Mouse (Mus musculus): ENCODE measurements around the gene Dpyd. TPM values are rescaled to one million over a fixed set of nuclear protein-coding genes. Genes with fewer than 3 reads are reported as not detected.

Dpyd gene
- polyA plus RNA-seq, 1 experiment from 2014 or later, result 4.7 TPM

DNA sequence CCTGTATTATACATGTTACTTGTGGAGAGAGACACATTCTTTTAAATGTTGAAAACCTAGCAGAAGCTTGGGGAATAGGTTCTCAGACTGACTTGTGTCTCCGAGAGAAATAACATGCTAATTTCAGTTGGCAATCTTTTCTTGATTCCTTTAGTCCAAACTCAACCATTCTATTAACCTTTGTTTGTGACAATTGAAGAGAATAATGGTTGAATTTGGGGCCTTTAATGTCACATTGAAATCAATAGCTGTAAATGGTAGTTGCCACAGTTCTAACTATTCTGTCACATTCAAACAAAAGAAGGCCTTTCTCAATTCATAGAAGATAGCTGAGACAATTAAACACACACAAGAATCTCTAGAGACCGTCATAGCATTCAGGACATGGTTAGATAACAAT is 606.2 kb downstream of the Dpyd start:
- Histone ChIP-seq H3K27me3 (ENCODE audit: control insufficient read depth, insufficient read depth, low read length) (no peaks in the 10 kb centered on the region), H3K9me3 (ENCODE audit: control insufficient read depth, low read length) (no peaks in the 10 kb centered on the region), H3K9ac (ENCODE audit: low read length) (no peak overlapping the region), H3K36me3 (ENCODE audit: control insufficient read depth, insufficient read depth, low read length) (no peaks in the 10 kb centered on the region), H3K4me2 (ENCODE audit: low read depth) (no peak overlapping the region), H3K27ac (ENCODE audit: low read depth, low read length) (no peak overlapping the region), H3K4me1 (ENCODE audit: control insufficient read depth, insufficient read depth, low read length) (no peaks in the 10 kb centered on the region), H3K4me3 (ENCODE audit: low read depth, low read length) (no peak overlapping the region)
- 26% methylated on average over 2 of the region's 2 CpGs for WGBS
- DNase-seq (ENCODE audit: low spot score) (no peak), ATAC-seq (ENCODE audit: insufficient read depth, low FRiP score, low TSS enrichment) (no peak)

GRCm38 (mm10) chr3:119168661-119169060 is 606.7 kb downstream of the Dpyd start:
- DNase-seq (ENCODE audit: low spot score), result no peak
- Histone ChIP-seq H3K9me3 (ENCODE audit: control insufficient read depth, low read length) (no peaks in the 10 kb centered on the region), H3K27me3 (ENCODE audit: control insufficient read depth, insufficient read depth, low read length) (no peaks in the 10 kb centered on the region), H3K27ac (ENCODE audit: low read depth, low read length) (no peak overlapping the region), H3K4me3 (ENCODE audit: low read depth, low read length) (no peak overlapping the region), H3K36me3 (ENCODE audit: control insufficient read depth, insufficient read depth, low read length) (no peaks in the 10 kb centered on the region), H3K4me2 (ENCODE audit: low read depth) (no peak overlapping the region), H3K9ac (ENCODE audit: low read length) (no peak overlapping the region), H3K4me1 (ENCODE audit: control insufficient read depth, insufficient read depth, low read length) (no peaks in the 10 kb centered on the region)
- WGBS, result 17% methylated on average over 1 of the region's 1 CpGs
- no peak for ATAC-seq (ENCODE audit: insufficient read depth, low FRiP score, low TSS enrichment)

DNA sequence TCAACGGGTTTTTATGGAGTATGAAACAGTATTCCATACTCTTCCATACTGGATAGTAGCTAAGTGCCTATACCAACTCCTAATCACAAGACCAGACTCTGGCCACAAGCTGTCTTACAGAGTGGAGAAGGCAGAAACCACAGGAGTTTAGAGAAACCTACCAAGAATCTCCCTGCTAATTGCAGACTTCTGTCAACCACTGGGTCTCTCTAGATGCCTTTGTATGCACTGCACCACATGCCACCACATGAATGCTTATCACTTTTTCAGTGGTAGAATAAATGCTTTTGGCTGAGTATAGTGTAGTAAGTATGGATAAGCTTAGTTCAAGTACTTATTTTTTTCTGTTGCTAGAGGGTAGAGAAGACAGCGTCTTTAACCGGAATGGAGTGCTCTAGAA is 621.3 kb downstream of the Dpyd start:
- H3K27ac ChIP-seq (ENCODE audit: low read depth, low read length), result no peak overlapping the region

DNA sequence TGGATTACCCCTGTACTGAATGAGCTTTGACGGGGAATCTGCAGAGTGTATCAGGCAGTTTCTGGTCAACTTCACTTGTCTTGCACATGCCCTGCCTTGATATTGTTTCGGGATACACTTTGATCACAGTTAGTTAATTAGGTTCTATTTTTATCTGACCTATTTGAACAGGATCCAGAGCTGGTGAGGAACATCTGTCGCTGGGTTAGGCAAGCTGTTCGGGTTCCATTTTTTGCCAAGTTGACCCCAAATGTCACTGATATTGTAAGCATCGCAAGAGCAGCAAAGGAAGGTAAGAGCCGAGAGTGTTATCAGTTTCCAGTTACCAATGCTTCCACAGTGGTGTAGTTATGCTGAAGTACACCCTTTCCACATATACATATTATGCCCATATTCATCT is 632.1 kb downstream of the Dpyd start:
- Histone ChIP-seq H3K9ac (ENCODE audit: low read length) (no peak overlapping the region), H3K4me3 (ENCODE audit: low read depth, low read length) (no peak overlapping the region), H3K27me3 (ENCODE audit: control insufficient read depth, insufficient read depth, low read length) (no peaks in the 10 kb centered on the region), H3K9me3 (ENCODE audit: control insufficient read depth, low read length) (no peaks in the 10 kb centered on the region), H3K27ac (ENCODE audit: low read depth, low read length) (no peak overlapping the region), H3K4me2 (ENCODE audit: low read depth) (no peak overlapping the region), H3K36me3 (ENCODE audit: control insufficient read depth, insufficient read depth, low read length) (no peaks in the 10 kb centered on the region), H3K4me1 (ENCODE audit: control insufficient read depth, insufficient read depth, low read length) (no peaks in the 10 kb centered on the region)
- DNase-seq (ENCODE audit: low spot score) (no peak), ATAC-seq (ENCODE audit: insufficient read depth, low FRiP score, low TSS enrichment) (no peak)
- WGBS, result 92% methylated on average over 6 of the region's 6 CpGs

More for the DNA sequence above, 621.3 kb downstream of the Dpyd start:
- no peaks in the 10 kb centered on the region for H3K27me3 ChIP-seq (ENCODE audit: control insufficient read depth, insufficient read depth, low read length)
- 91% methylated on average over 3 of the region's 3 CpGs for WGBS
- H3K4me2 ChIP-seq (ENCODE audit: low read depth), result no peak overlapping the region
- DNase-seq (ENCODE audit: low spot score) (no peak), ATAC-seq (ENCODE audit: insufficient read depth, low FRiP score, low TSS enrichment) (no peak)
- no peak overlapping the region for H3K9ac ChIP-seq (ENCODE audit: low read length)
- no peaks in the 10 kb centered on the region for H3K36me3 ChIP-seq (ENCODE audit: control insufficient read depth, insufficient read depth, low read length)
- no peaks in the 10 kb centered on the region for H3K9me3 ChIP-seq (ENCODE audit: control insufficient read depth, low read length)
- H3K4me1 ChIP-seq (ENCODE audit: control insufficient read depth, insufficient read depth, low read length), result no peaks in the 10 kb centered on the region
- H3K4me3 ChIP-seq (ENCODE audit: low read depth, low read length), result no peak overlapping the region

DNA sequence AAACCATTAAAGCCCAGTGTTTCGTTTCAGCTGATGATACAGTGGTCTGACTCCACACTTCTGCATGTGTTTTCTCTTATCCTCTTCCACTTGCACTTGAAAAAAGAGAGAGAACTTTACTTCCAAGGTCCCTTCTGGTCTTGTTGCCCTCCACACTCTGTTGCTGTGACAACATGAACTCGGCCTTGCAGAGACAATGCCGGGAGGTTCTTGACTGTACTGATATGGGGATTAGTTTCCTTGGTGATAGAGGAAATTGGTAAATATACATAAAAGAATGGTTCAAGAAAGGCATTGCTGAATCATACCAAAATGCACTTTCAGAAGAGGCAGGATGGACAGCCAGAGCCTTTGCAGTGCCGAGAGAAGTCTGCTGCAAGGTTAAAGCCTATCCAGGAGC is 633.7 kb downstream of the Dpyd start:
- Histone ChIP-seq H3K4me3 (ENCODE audit: low read depth, low read length) (no peak overlapping the region), H3K36me3 (ENCODE audit: control insufficient read depth, insufficient read depth, low read length) (no peaks in the 10 kb centered on the region), H3K27ac (ENCODE audit: low read depth, low read length) (no peak overlapping the region), H3K4me1 (ENCODE audit: control insufficient read depth, insufficient read depth, low read length) (no peaks in the 10 kb centered on the region), H3K27me3 (ENCODE audit: control insufficient read depth, insufficient read depth, low read length) (no peaks in the 10 kb centered on the region), H3K9ac (ENCODE audit: low read length) (no peak overlapping the region), H3K9me3 (ENCODE audit: control insufficient read depth, low read length) (no peaks in the 10 kb centered on the region), H3K4me2 (ENCODE audit: low read depth) (no peak overlapping the region)
- ATAC-seq (ENCODE audit: insufficient read depth, low FRiP score, low TSS enrichment), result no peak
- no peak for DNase-seq (ENCODE audit: low spot score)
- 92% methylated on average over 4 of the region's 4 CpGs for WGBS

- 75% methylated on average over 2 of the region's 2 CpGs for WGBS
- H3K4me3 ChIP-seq (ENCODE audit: low read depth, low read length), result no peak overlapping the region
- no peak overlapping the region for H3K27ac ChIP-seq (ENCODE audit: low read depth, low read length)
- ATAC-seq (ENCODE audit: insufficient read depth, low FRiP score, low TSS enrichment) (no peak), DNase-seq (ENCODE audit: low spot score) (no peak)
- no peaks in the 10 kb centered on the region for H3K4me1 ChIP-seq (ENCODE audit: control insufficient read depth, insufficient read depth, low read length)
- H3K9me3 ChIP-seq (ENCODE audit: control insufficient read depth, low read length), result no peaks in the 10 kb centered on the region
- no peak overlapping the region for H3K9ac ChIP-seq (ENCODE audit: low read length)
- no peaks in the 10 kb centered on the region for H3K27me3 ChIP-seq (ENCODE audit: control insufficient read depth, insufficient read depth, low read length)
- H3K36me3 ChIP-seq (ENCODE audit: control insufficient read depth, insufficient read depth, low read length), result no peaks in the 10 kb centered on the region
- no peak overlapping the region for H3K4me2 ChIP-seq (ENCODE audit: low read depth)
These were observed 659.0 kb downstream of the Dpyd start for GRCm38 (mm10) chr3:119220763-119221412.

GRCm38 (mm10) chr3:119243181-119243580 is 681.3 kb downstream of the Dpyd start:
- H3K4me2 ChIP-seq (ENCODE audit: low read depth), result no peak overlapping the region
- 83% methylated on average over 3 of the region's 3 CpGs for WGBS

GRCm38 (mm10) chr3:119256516-119256915 is 694.6 kb downstream of the Dpyd start:
- H3K27me3 ChIP-seq (ENCODE audit: control insufficient read depth, insufficient read depth, low read length), result no peaks in the 10 kb centered on the region
- H3K4me1 ChIP-seq (ENCODE audit: control insufficient read depth, insufficient read depth, low read length), result no peaks in the 10 kb centered on the region
- DNase-seq (ENCODE audit: low spot score) (no peak), ATAC-seq (ENCODE audit: insufficient read depth, low FRiP score, low TSS enrichment) (no peak)
- no peaks in the 10 kb centered on the region for H3K36me3 ChIP-seq (ENCODE audit: control insufficient read depth, insufficient read depth, low read length)
- WGBS, result 57% methylated on average over 5 of the region's 5 CpGs
- H3K9ac ChIP-seq (ENCODE audit: low read length), result no peak overlapping the region
- no peak overlapping the region for H3K27ac ChIP-seq (ENCODE audit: low read depth, low read length)
- H3K4me2 ChIP-seq (ENCODE audit: low read depth), result no peak overlapping the region
- no peaks in the 10 kb centered on the region for H3K9me3 ChIP-seq (ENCODE audit: control insufficient read depth, low read length)
- H3K4me3 ChIP-seq (ENCODE audit: low read depth, low read length), result no peak overlapping the region

More at GRCm38 (mm10) chr3:119243181-119243580, 681.3 kb downstream of the Dpyd start:
- Histone ChIP-seq H3K9ac (ENCODE audit: low read length) (no peak overlapping the region), H3K4me3 (ENCODE audit: low read depth, low read length) (no peak overlapping the region), H3K36me3 (ENCODE audit: control insufficient read depth, insufficient read depth, low read length) (no peaks in the 10 kb centered on the region), H3K27ac (ENCODE audit: low read depth, low read length) (no peak overlapping the region), H3K27me3 (ENCODE audit: control insufficient read depth, insufficient read depth, low read length) (no peaks in the 10 kb centered on the region), H3K4me1 (ENCODE audit: control insufficient read depth, insufficient read depth, low read length) (no peaks in the 10 kb centered on the region), H3K9me3 (ENCODE audit: control insufficient read depth, low read length) (no peaks in the 10 kb centered on the region)
- ATAC-seq (ENCODE audit: insufficient read depth, low FRiP score, low TSS enrichment), result no peak
- DNase-seq (ENCODE audit: low spot score), result no peak

DNA sequence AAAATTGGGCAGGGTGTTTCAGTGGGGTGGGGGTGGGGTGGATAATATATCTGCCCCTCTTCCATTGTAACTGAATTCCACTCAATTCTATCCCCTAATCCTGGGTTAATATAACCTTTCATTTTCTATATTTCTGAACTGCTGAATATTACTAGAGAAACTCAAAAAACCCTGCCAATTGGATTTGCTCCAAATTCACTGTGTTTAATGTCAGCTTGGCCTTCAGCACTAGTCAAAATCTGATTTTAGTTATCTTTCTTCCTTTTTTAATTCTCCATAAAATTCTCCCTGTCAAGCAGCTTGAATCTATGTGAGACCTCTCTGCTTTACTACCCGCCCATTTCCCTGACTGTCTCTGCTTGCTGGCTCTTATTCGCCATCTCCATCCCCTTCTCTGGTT is 713.3 kb downstream of the Dpyd start:
- no peak for ATAC-seq (ENCODE audit: insufficient read depth, low FRiP score, low TSS enrichment)
- Histone ChIP-seq H3K4me2 (ENCODE audit: low read depth) (no peak overlapping the region), H3K9me3 (ENCODE audit: control insufficient read depth, low read length) (no peaks in the 10 kb centered on the region), H3K4me1 (ENCODE audit: control insufficient read depth, insufficient read depth, low read length) (no peaks in the 10 kb centered on the region), H3K9ac (ENCODE audit: low read length) (no peak overlapping the region), H3K4me3 (ENCODE audit: low read depth, low read length) (no peak overlapping the region), H3K27ac (ENCODE audit: low read depth, low read length) (no peak overlapping the region), H3K27me3 (ENCODE audit: control insufficient read depth, insufficient read depth, low read length) (no peaks in the 10 kb centered on the region), H3K36me3 (ENCODE audit: control insufficient read depth, insufficient read depth, low read length) (no peaks in the 10 kb centered on the region)
- 86% methylated on average over 2 of the region's 2 CpGs for WGBS
- DNase-seq (ENCODE audit: low spot score), result no peak

Data from neural tube, embryonic 11.5 days (tissue).